ENCODE assay signal across 9 mouse cellular contexts in genomic region chr3:88425708-88426420, GRCm38 (mm10). TPM values are rescaled to one million over a fixed set of nuclear protein-coding genes. Genes with fewer than 3 reads are reported as not detected.
A peak's percentile ranks its signal among the peaks of the same experiment; 100 is the strongest.
DNase-seq lines count a peak whose midpoint lies in the region; ATAC-seq and TF ChIP-seq lines count a peak whose summit lies in the region.
"Had no signal": no experiment of that assay in that cellular context is flagged by ENCODE, and none has a peak within 500 bp of the region (broad histone marks: within the 10 kb centered on the region; RNA-seq: fewer than 3 reads in every experiment).

No protein-coding gene starts in this region.

- intact Hi-C loops in heart, adult 2 months (cut with DNase I), result no loop called here
- intact Hi-C loops in left cerebral cortex, postnatal 10 days (cut with DNase I), result no loop called here

- H3K79me2 ChIP-seq in heart, adult 2 months (replicated peaks; ENCODE audit: control insufficient read depth, insufficient read depth, low read length), result no peaks in the 10 kb centered on the region; the same call in 1 of the 2 replicates
- H3K79me2 ChIP-seq in myocyte (ENCODE audit: control insufficient read depth, insufficient read depth), result peaks cover 28% of the 10 kb centered on the region

- TF ChIP-seq CTCF in heart, adult 2 months (IDR thresholded peaks at IDR 0.05), result no peak
- no peak for TF ChIP-seq CTCF in kidney, postnatal 0 days (IDR thresholded peaks at IDR 0.05; ENCODE audit: low read depth)

- no peak for ATAC-seq in heart, embryonic 13.5 days (ENCODE audit: extremely low read depth, insufficient number of reproducible peaks, low FRiP score, low TSS enrichment)
- ATAC-seq in lung, embryonic 16.5 days (ENCODE audit: low read depth), result no peak
- ATAC-seq in kidney, postnatal 0 days (replicated peaks; ENCODE audit: low FRiP score, low read depth), result no peak

- peaks cover 23% of the 10 kb centered on the region for H3K4me1 ChIP-seq in heart, embryonic 13.5 days
- H3K4me1 ChIP-seq in heart, adult 2 months (ENCODE audit: control insufficient read depth, insufficient read depth, low read length), result peaks cover 2% of the 10 kb centered on the region
- H3K4me1 ChIP-seq in lung, embryonic 16.5 days (replicated peaks; ENCODE audit: control insufficient read depth, insufficient read depth, low read length), result peaks cover 21% of the 10 kb centered on the region
- peaks cover 10% of the 10 kb centered on the region for H3K4me1 ChIP-seq in kidney, postnatal 0 days (replicated peaks; ENCODE audit: insufficient read depth, low read length)

- WGBS in heart, embryonic 13.5 days, result 78% methylated on average over 10 of the region's 10 CpGs
- 77% methylated on average over 10 of the region's 10 CpGs for WGBS in heart, adult 2 months
- WGBS in lung, embryonic 16.5 days, result 79% methylated on average over 10 of the region's 10 CpGs
- WGBS in kidney, postnatal 0 days, result 80% methylated on average over 10 of the region's 10 CpGs

- H3ac ChIP-seq in myocyte (ENCODE audit: control insufficient read depth, insufficient read length), result no peak overlapping the region

- no peak for DNase-seq in heart, adult 2 months
- DNase-seq in lung, postnatal 25 days (ENCODE audit: low spot score), result no peak
- DNase-seq in kidney, postnatal 0 days (ENCODE audit: low spot score), result no peak
- no peak for DNase-seq in left cerebral cortex, postnatal 10 days (ENCODE audit: extremely low spot score in 1 of 2, low spot score in 2 of 2)
- DNase-seq in urinary bladder, postnatal 14 days (ENCODE audit: low spot score), result no peak

- peak overlapping the region; percentile 75; the same call in 1 of the 2 replicates for H3K4me3 ChIP-seq in heart, embryonic 13.5 days
- H3K4me3 ChIP-seq in heart, adult 2 months, result no peak overlapping the region; the same call in 1 of the 2 replicates
- H3K4me3 ChIP-seq in lung, embryonic 16.5 days (ENCODE audit: low read length), result no peak overlapping the region
- H3K4me3 ChIP-seq in kidney, postnatal 0 days (replicated peaks; ENCODE audit: low read depth, low read length), result no peak overlapping the region
- H3K4me3 ChIP-seq in myocyte, result peak overlapping the region; percentile 76

- peak overlapping the region; percentile 94 for H3K4me2 ChIP-seq in heart, embryonic 13.5 days
- no peak overlapping the region for H3K4me2 ChIP-seq in lung, embryonic 16.5 days (ENCODE audit: low read depth, low read length)
- H3K4me2 ChIP-seq in kidney, postnatal 0 days (ENCODE audit: low read length), result no peak overlapping the region
- peak overlapping the region; percentile 97 for H3K4me2 ChIP-seq in myocyte (ENCODE audit: low read depth)

- no peak overlapping the region for H3K27ac ChIP-seq in heart, embryonic 13.5 days (replicated peaks)
- no peak overlapping the region for H3K27ac ChIP-seq in heart, adult 2 months
- no peak overlapping the region for H3K27ac ChIP-seq in lung, embryonic 16.5 days (ENCODE audit: low read length)
- 0 out of 2 replicates have a peak overlapping the region, but pooled peaks have one; percentile 48 for H3K27ac ChIP-seq in kidney, postnatal 0 days

- peaks cover 5% of the 10 kb centered on the region for H3K36me3 ChIP-seq in heart, embryonic 13.5 days
- H3K36me3 ChIP-seq in heart, adult 2 months (ENCODE audit: control insufficient read depth, insufficient read depth, low read length), result peaks cover 2% of the 10 kb centered on the region
- H3K36me3 ChIP-seq in lung, embryonic 16.5 days (ENCODE audit: control insufficient read depth, insufficient read depth, low read length), result no peaks in the 10 kb centered on the region; the same call in 1 of the 2 replicates
- H3K36me3 ChIP-seq in kidney, postnatal 0 days (ENCODE audit: insufficient read depth, low read length), result 0 out of 2 replicates have a peak, but pooled peaks cover 8% of the 10 kb centered on the region
- no peaks in the 10 kb centered on the region for H3K36me3 ChIP-seq in myocyte (ENCODE audit: control insufficient read depth, insufficient read depth)

- TF ChIP-seq EP300 in heart, adult 2 months (IDR thresholded peaks at IDR 0.05; ENCODE audit: insufficient read depth, low read depth, low read length), result no peak

- no peak for TF ChIP-seq POLR2A in heart, adult 2 months (IDR thresholded peaks at IDR 0.05; ENCODE audit: insufficient read depth, low read depth, low read length)
- TF ChIP-seq POLR2A in myocyte (IDR thresholded peaks at IDR 0.05; ENCODE audit: insufficient read length, low read depth), result no peak

- no peak overlapping the region; the same call in 1 of the 2 replicates for H3K9ac ChIP-seq in heart, embryonic 13.5 days
- no peak overlapping the region for H3K9ac ChIP-seq in heart, adult 2 months (ENCODE audit: low read depth, low read length)
- H3K9ac ChIP-seq in lung, embryonic 16.5 days (ENCODE audit: low read length), result peak overlapping the region; percentile 47; the same call in 1 of the 2 replicates
- no peak overlapping the region for H3K9ac ChIP-seq in kidney, postnatal 0 days (ENCODE audit: low read depth, low read length)

- no peaks in the 10 kb centered on the region for H3K27me3 ChIP-seq in heart, embryonic 13.5 days (replicated peaks)
- no peaks in the 10 kb centered on the region for H3K27me3 ChIP-seq in heart, adult 2 months (ENCODE audit: control insufficient read depth, insufficient read depth, low read length)
- no peaks in the 10 kb centered on the region for H3K27me3 ChIP-seq in lung, embryonic 16.5 days (ENCODE audit: control insufficient read depth, insufficient read depth, low read depth, low read length)
- no peaks in the 10 kb centered on the region for H3K27me3 ChIP-seq in kidney, postnatal 0 days (ENCODE audit: insufficient read depth, low read length)
- no peaks in the 10 kb centered on the region for H3K27me3 ChIP-seq in myocyte (ENCODE audit: control insufficient read depth, insufficient read depth, insufficient read length)

- H3K9me3 ChIP-seq in heart, embryonic 13.5 days, result no peaks in the 10 kb centered on the region
- no peaks in the 10 kb centered on the region for H3K9me3 ChIP-seq in lung, embryonic 16.5 days (ENCODE audit: control insufficient read depth, low read length)
- H3K9me3 ChIP-seq in kidney, postnatal 0 days (replicated peaks; ENCODE audit: low read length), result no peaks in the 10 kb centered on the region

TF ChIP-seq in myocyte, 11 proteins besides CTCF, POLR2A, EP300 and RAD21 (continues in another document):
- no peak for TF ChIP-seq SRF (IDR thresholded peaks at IDR 0.05; ENCODE audit: control insufficient read depth, insufficient read length, low read depth)
- no peak for TF ChIP-seq REST (IDR thresholded peaks at IDR 0.05; ENCODE audit: insufficient read depth, insufficient read length)
- no peak for TF ChIP-seq E2F4 (IDR thresholded peaks at IDR 0.05; ENCODE audit: insufficient read depth)
- no peak for TF ChIP-seq USF1 (IDR thresholded peaks at IDR 0.05; ENCODE audit: low read depth)
- no peak for TF ChIP-seq MYOD1 (IDR thresholded peaks at IDR 0.05; ENCODE audit: control insufficient read depth in 1 of 3, insufficient read length in 2 of 3, low read depth in 2 of 3)
- no peak for TF ChIP-seq CEBPB (IDR thresholded peaks at IDR 0.05; ENCODE audit: insufficient read depth, poor library complexity, severe bottlenecking)
- TF ChIP-seq POLR2AphosphoS2 (IDR thresholded peaks at IDR 0.05; ENCODE audit: insufficient read length, low read depth), result no peak
- no peak for TF ChIP-seq MYOG (IDR thresholded peaks at IDR 0.05; ENCODE audit: control insufficient read depth in 1 of 3, insufficient read depth in 1 of 3, insufficient read length in 2 of 3, low read depth in 2 of 3)
- TF ChIP-seq MAX (IDR thresholded peaks at IDR 0.05; ENCODE audit: low read depth), result no peak

RNA-seq across cellular contexts. Expression of gene Slc25a44, which starts 0.9 kb away (rescaled TPM):
- 12.0 and 12.5 TPM in 2 replicates for polyA plus RNA-seq in heart, embryonic 13.5 days (2015; fragmentation: Nextera tagmentation; extraction: Ambion mirVana)
- total RNA-seq in heart, adult 2 months (2021), result 10 to 100 TPM; 11.9 to 14.6 TPM
- polyA plus RNA-seq in heart, adult 2 months (2012; rRNA removed), result 19.1 and 25.9 TPM in 2 replicates
- polyA plus RNA-seq in lung, embryonic 16.5 days (2015; fragmentation: Nextera tagmentation; extraction: Ambion mirVana), result 15.2 and 16.0 TPM in 2 replicates
- 17.1 and 17.7 TPM in 2 replicates for polyA plus RNA-seq in kidney, postnatal 0 days (2015; fragmentation: Nextera tagmentation; extraction: Ambion mirVana)
- polyA plus RNA-seq in myocyte (2012; fragmentation: generic; extraction: Trizol), result 19.3 TPM
- total RNA-seq in left cerebral cortex, postnatal 10 days (2021), result 10 to 100 TPM; 60.3 to 62.5 TPM

RNA-seq across cellular contexts. Expression of gene Pmf1, which starts 15.7 kb away (rescaled TPM):
- polyA plus RNA-seq in heart, embryonic 13.5 days (2015; fragmentation: Nextera tagmentation; extraction: Ambion mirVana), result 110 and 112 TPM in 2 replicates
- 10 to 100 TPM; 12.4 to 15.9 TPM for total RNA-seq in heart, adult 2 months (2021)
- polyA plus RNA-seq in heart, adult 2 months (2012; rRNA removed), result 20.8 and 22.3 TPM in 2 replicates
- polyA plus RNA-seq in lung, embryonic 16.5 days (2015; fragmentation: Nextera tagmentation; extraction: Ambion mirVana), result 130 and 147 TPM in 2 replicates
- polyA plus RNA-seq in kidney, postnatal 0 days (2015; fragmentation: Nextera tagmentation; extraction: Ambion mirVana), result 97.5 and 107 TPM in 2 replicates
- 59.0 TPM for polyA plus RNA-seq in myocyte (2012; fragmentation: generic; extraction: Trizol)
- 10 to 100 TPM; 10.3 to 11.5 TPM for total RNA-seq in left cerebral cortex, postnatal 10 days (2021)

RNA-seq across cellular contexts. Expression of gene Sema4a, which starts 35.1 kb away (rescaled TPM):
- polyA plus RNA-seq in heart, embryonic 13.5 days (2015; fragmentation: Nextera tagmentation; extraction: Ambion mirVana), result 1.3 and 1.7 TPM in 2 replicates
- 1 to 10 TPM; 3.2 to 3.3 TPM for total RNA-seq in heart, adult 2 months (2021)
- 8.5 and 9.5 TPM in 2 replicates for polyA plus RNA-seq in heart, adult 2 months (2012; rRNA removed)
- 6.3 TPM in 2 replicates for polyA plus RNA-seq in lung, embryonic 16.5 days (2015; fragmentation: Nextera tagmentation; extraction: Ambion mirVana)
- 32.6 and 33.3 TPM in 2 replicates for polyA plus RNA-seq in kidney, postnatal 0 days (2015; fragmentation: Nextera tagmentation; extraction: Ambion mirVana)
- polyA plus RNA-seq in myocyte (2012; fragmentation: generic; extraction: Trizol), result 0.35 TPM
- total RNA-seq in left cerebral cortex, postnatal 10 days (2021), result 10 to 100 TPM; 46.5 to 52.6 TPM

RNA-seq across cellular contexts. Expression of gene Bglap, which starts 41.6 kb away (rescaled TPM):
- polyA plus RNA-seq in heart, embryonic 13.5 days (2015; fragmentation: Nextera tagmentation; extraction: Ambion mirVana), result not detected in 2 replicates
- not detected for total RNA-seq in heart, adult 2 months (2021)
- not detected in 2 replicates for polyA plus RNA-seq in heart, adult 2 months (2012; rRNA removed)
- 0.94 TPM in 1 of 2 replicates, not detected in the other for polyA plus RNA-seq in lung, embryonic 16.5 days (2015; fragmentation: Nextera tagmentation; extraction: Ambion mirVana)
- not detected in 2 replicates for polyA plus RNA-seq in kidney, postnatal 0 days (2015; fragmentation: Nextera tagmentation; extraction: Ambion mirVana)
- 0.34 TPM for polyA plus RNA-seq in myocyte (2012; fragmentation: generic; extraction: Trizol)
- total RNA-seq in left cerebral cortex, postnatal 10 days (2021), result 1 to 10 TPM in 1 of 2 experiments, under 1 TPM in 1; 0.95 to 2.6 TPM
- total RNA-seq: hematopoietic stem cell, adult 5-6 weeks had no signal

RNA-seq across cellular contexts. Expression of gene Bglap2, which starts 47.4 kb away (rescaled TPM):
- not detected in 2 replicates for polyA plus RNA-seq in heart, embryonic 13.5 days (2015; fragmentation: Nextera tagmentation; extraction: Ambion mirVana)
- total RNA-seq in heart, adult 2 months (2021), result not detected
- 0.84 and 0.85 TPM in 2 replicates for polyA plus RNA-seq in heart, adult 2 months (2012; rRNA removed)
- polyA plus RNA-seq in lung, embryonic 16.5 days (2015; fragmentation: Nextera tagmentation; extraction: Ambion mirVana), result 0.43 TPM in 1 of 2 replicates, not detected in the other
- 4.2 and 7.1 TPM in 2 replicates for polyA plus RNA-seq in kidney, postnatal 0 days (2015; fragmentation: Nextera tagmentation; extraction: Ambion mirVana)
- polyA plus RNA-seq in myocyte (2012; fragmentation: generic; extraction: Trizol), result 6.6 TPM
- total RNA-seq in left cerebral cortex, postnatal 10 days (2021), result not detected
- total RNA-seq: hematopoietic stem cell, adult 5-6 weeks had no signal

Comparison
In these comparisons a context has a peak if more than half of its experiments do, and no peak if none do; other contexts are left out.
1. H3K4me3 ChIP-seq: peak in heart, embryonic 13.5 days (single experiment) and myocyte (single experiment); none in heart, adult 2 months (single experiment), lung, embryonic 16.5 days (single experiment) and kidney, postnatal 0 days (single experiment).
2. H3K4me2 ChIP-seq: peak in heart, embryonic 13.5 days (single experiment) and myocyte (single experiment); none in lung, embryonic 16.5 days (single experiment) and kidney, postnatal 0 days (single experiment).